Mouse (Mus musculus) heart, embryonic 14.5 days (tissue): ENCODE measurements around the gene Glrx3. TPM values are rescaled to one million over a fixed set of nuclear protein-coding genes. Genes with fewer than 3 reads are reported as not detected.

Source experiments
- ATAC-seq: fragments of 200-750 bp; cut with Nextera tagmentation; 2 replicates; pipeline ENCODE4 v1.8.0; 2017; ENCODE audit warnings: low read depth, moderate TSS enrichment; ENCODE audit not compliant: insufficient number of reproducible peaks, insufficient read depth, low FRiP score
- H3K27ac ChIP-seq, 2 experiments: fragments of 200-500 bp in 1 of 2; fragments of 300-500 bp in 1 of 2; sonication (generic) in 1 of 2; replicated peaks in 1 of 2; 2 replicates each; pipeline ENCODE4 v1.5.1; 2012 to 2014; ENCODE audit warnings: low read depth in 2 of 2, low read length in 2 of 2, control low read depth in 1 of 2, mild to moderate bottlenecking in 1 of 2, mixed read lengths in 1 of 2; ENCODE audit not compliant: control insufficient read depth in 1 of 2, insufficient read depth in 1 of 2
- H3K27me3 ChIP-seq: fragments of 300-500 bp; sonication (generic); 2 replicates; pipeline ENCODE4 v1.6.1; 2014; ENCODE audit warnings: mild to moderate bottlenecking, low read length, control low read depth; ENCODE audit not compliant: control insufficient read depth, insufficient read depth
- H3K36me3 ChIP-seq: fragments of 300-500 bp; sonication (generic); 2 replicates; pipeline ENCODE4 v1.6.1; 2014; ENCODE audit warnings: mild to moderate bottlenecking, control low read depth, low read length, mixed read lengths; ENCODE audit not compliant: control insufficient read depth, insufficient read depth
- H3K4me1 ChIP-seq, 2 experiments: fragments of 200-500 bp in 1 of 2; fragments of 300-500 bp in 1 of 2; sonication (generic) in 1 of 2; 2 replicates each; pipeline ENCODE4 v1.6.1; 2012 to 2014; ENCODE audit warnings: low read length in 2 of 2, control low read depth in 1 of 2, mixed read lengths in 1 of 2; ENCODE audit not compliant: control insufficient read depth in 2 of 2, insufficient read depth in 2 of 2
- H3K4me2 ChIP-seq: fragments of 300-500 bp; sonication (generic); 2 replicates; pipeline ENCODE4 v1.6.1; 2014; ENCODE audit warnings: mild to moderate bottlenecking, low read length
- H3K4me3 ChIP-seq, 2 experiments: fragments of 200-500 bp in 1 of 2; fragments of 300-500 bp in 1 of 2; sonication (generic) in 1 of 2; 2 replicates each; pipeline ENCODE4 v1.5.1; 2012 to 2014; ENCODE audit warnings: low read length in 2 of 2, mild to moderate bottlenecking in 2 of 2, control low read depth in 1 of 2, low read depth in 1 of 2, moderate library complexity in 1 of 2; ENCODE audit not compliant: control insufficient read depth in 1 of 2, insufficient read depth in 1 of 2
- H3K9ac ChIP-seq: fragments of 300-500 bp; sonication (generic); 2 replicates; pipeline ENCODE4 v1.6.1; 2014; ENCODE audit warnings: mild to moderate bottlenecking, low read length
- H3K9me3 ChIP-seq: fragments of 300-500 bp; sonication (generic); 2 replicates; pipeline ENCODE4 v1.6.1; 2016; ENCODE audit warnings: low read length, control low read depth; ENCODE audit not compliant: control insufficient read depth
- WGBS: fragments of 180-500 bp; shearing (Covaris S2); extraction: QIAGEN DNeasy Blood & Tissue Kit; methylation state at CpG from one replicate; pipeline ENCODE4 v1.1.7; 2014; 5-methylcytosine and 5-hydroxymethylcytosine counted together
- polyA plus RNA-seq: library from polyadenylated mRNA; unstranded; fragments of >200 nt; fragmentation: Nextera tagmentation; extraction: Ambion mirVana; gene quantifications from 2 replicates; pipeline ENCODE4 v1.2.1, GENCODE M21; 2014

Glrx3 gene
- polyA plus RNA-seq, result 200 and 203 TPM in 2 replicates

DNA sequence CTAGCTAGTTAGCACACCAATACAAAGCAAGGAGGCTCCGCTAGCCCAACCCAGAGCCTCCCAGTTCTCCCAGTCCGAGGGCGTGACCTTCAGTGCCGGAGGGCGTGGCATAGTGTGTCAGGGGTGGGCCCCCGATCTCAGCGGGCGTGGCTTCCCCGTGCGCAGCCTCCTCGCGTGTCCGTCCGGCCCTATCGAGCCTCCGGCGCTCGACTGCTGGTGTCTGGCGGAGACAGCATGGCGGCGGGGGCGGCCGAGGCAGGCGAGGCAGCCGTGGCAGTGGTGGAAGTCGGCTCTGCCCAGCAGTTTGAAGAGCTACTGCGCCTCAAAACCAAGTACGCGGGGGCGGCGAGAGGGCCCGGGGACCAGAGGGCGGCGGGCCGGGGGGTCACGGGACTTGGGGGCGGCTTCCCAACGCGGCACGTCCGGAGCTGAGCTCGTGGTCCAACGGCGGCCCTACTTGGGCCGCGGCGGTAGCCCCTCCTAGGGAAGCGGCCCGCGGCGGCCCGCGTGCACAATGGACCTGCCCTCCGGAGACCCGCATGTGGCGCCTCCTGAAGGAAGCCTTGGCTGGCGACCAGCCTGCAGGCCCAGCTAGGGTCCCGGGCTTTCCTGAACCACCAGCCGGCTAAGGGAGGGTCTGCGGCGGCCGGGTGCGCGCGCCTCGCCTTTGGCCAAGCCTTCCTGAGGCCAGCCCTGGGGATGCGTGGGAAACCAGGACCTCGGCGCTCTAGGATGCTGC lies at the start of gene Glrx3:
TSS of gene Glrx3 (plus strand) at position 175 of the 739 bp plus-strand sequence.
- Histone ChIP-seq H3K9ac (peak within 1 kb of the TSS; percentile 96), H3K9me3 (no peaks in the 10 kb centered on the region), H3K4me1 (peaks cover 3 to 13% of the 10 kb centered on the region in 2 experiments), H3K36me3 (no peaks in the 10 kb centered on the region), H3K4me3 (peak within 1 kb of the TSS; percentile 92 to 97), H3K4me2 (peak within 1 kb of the TSS; percentile 86), H3K27me3 (no peaks in the 10 kb centered on the region), H3K27ac (peak within 1 kb of the TSS; percentile 55 to 88)
- under 1% methylated on average over 67 of the region's 69 CpGs for WGBS
- peak; percentile 97 for ATAC-seq

DNA sequence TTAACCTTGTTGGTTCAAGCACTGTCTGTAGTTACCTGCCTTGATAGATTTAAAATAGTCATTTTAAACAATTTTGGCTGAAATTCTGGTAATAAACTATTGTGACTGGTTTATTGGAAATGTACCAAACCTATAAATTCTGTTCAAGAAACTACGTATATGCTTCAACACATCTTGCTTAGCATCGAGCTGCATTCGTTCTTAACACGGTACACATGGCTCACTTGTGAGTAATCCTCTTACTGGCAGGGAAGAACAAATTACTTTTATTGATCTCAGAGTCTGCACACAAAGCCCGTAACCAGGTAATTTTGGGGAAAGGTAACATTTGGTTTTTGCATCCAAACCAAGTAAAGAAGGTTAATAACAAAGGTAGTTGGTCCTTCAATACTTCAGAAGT lies 49.6 kb upstream of the Glrx3 start:
- no peak for ATAC-seq

DNA sequence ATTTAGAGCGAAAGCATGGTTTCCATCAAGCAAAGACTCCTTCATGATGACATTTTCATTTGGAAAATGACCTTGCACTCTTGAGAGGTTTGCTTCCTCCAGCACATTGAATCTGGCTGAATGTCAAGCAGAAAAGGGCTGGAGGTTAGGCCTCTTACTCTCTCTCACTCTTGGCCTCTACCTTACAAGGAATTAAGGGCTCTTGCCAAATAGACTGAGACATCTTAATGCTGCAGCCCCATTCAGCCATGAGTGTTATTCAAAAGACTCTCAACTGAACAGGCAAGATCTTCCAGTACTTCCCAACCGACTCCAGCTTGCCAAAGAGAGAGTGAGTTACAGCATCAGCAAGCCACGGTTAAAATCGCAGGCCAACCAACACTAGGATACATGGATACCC lies 42.0 kb upstream of the Glrx3 start:
- no peak overlapping the region for H3K9ac ChIP-seq
- no peaks in the 10 kb centered on the region for H3K9me3 ChIP-seq
- ATAC-seq, result no peak
- H3K4me1 ChIP-seq, result peaks cover 3 to 13% of the 10 kb centered on the region in 2 experiments
- no peak overlapping the region for H3K4me2 ChIP-seq
- 74% methylated on average over 4 of the region's 4 CpGs for WGBS
- H3K27ac ChIP-seq, result peak overlapping the region; percentile 49 to 51; a peak in 2 of 4 replicates
- no peaks in the 10 kb centered on the region for H3K36me3 ChIP-seq
- no peaks in the 10 kb centered on the region for H3K27me3 ChIP-seq
- no peak overlapping the region for H3K4me3 ChIP-seq

More for the DNA sequence above, 49.6 kb upstream of the Glrx3 start:
- no peaks in the 10 kb centered on the region for H3K36me3 ChIP-seq
- no peaks in the 10 kb centered on the region for H3K27me3 ChIP-seq
- H3K4me2 ChIP-seq, result no peak overlapping the region
- H3K9me3 ChIP-seq, result no peaks in the 10 kb centered on the region
- no peak overlapping the region for H3K27ac ChIP-seq
- WGBS, result 97% methylated on average over 5 of the region's 5 CpGs
- H3K9ac ChIP-seq, result no peak overlapping the region
- H3K4me1 ChIP-seq, result no peaks in the 10 kb centered on the region
- no peak overlapping the region for H3K4me3 ChIP-seq

- peaks cover 3 to 13% of the 10 kb centered on the region in 2 experiments for H3K4me1 ChIP-seq
- no peak overlapping the region for H3K4me2 ChIP-seq
- H3K36me3 ChIP-seq, result no peaks in the 10 kb centered on the region
- H3K4me3 ChIP-seq, result no peak overlapping the region
- WGBS, result 80% methylated on average over 8 of the region's 8 CpGs
- H3K27me3 ChIP-seq, result no peaks in the 10 kb centered on the region
- 0 out of 2 replicates have a peak, but pooled peaks cover 3% of the 10 kb centered on the region for H3K9me3 ChIP-seq
- H3K9ac ChIP-seq, result no peak overlapping the region
- no peak overlapping the region for H3K27ac ChIP-seq
- ATAC-seq, result no peak
Measured at GRCm38 (mm10) chr7:137397361-137397910, 40.0 kb upstream of the Glrx3 start.

DNA sequence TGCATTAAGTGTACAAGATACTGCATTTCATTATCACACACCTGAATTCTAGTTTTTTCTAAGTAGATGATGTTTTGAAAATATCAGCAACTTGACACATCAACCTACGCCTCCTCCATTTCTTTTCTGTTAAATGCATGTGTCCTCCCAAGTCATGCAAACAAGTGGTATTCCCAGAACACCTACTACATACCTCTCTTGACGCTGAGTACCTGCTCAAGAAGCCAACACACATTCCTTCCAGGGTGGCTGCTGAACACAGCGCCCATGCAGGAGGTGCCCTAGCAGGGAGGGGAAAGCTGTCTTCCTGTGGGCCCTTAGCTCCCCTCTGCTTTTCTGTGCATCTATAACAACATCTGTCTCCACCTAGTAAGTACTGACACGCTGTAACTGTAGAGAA lies 38.4 kb upstream of the Glrx3 start:
- Histone ChIP-seq H3K9ac (no peak overlapping the region), H3K9me3 (0 out of 2 replicates have a peak, but pooled peaks cover 3% of the 10 kb centered on the region), H3K4me2 (no peak overlapping the region), H3K27me3 (no peaks in the 10 kb centered on the region), H3K4me3 (no peak overlapping the region), H3K4me1 (peaks cover 3 to 13% of the 10 kb centered on the region in 2 experiments), H3K36me3 (no peaks in the 10 kb centered on the region), H3K27ac (no peak overlapping the region)
- 92% methylated on average over 4 of the region's 4 CpGs for WGBS
- ATAC-seq, result no peak

GRCm38 (mm10) chr7:137404146-137404545 lies 33.3 kb upstream of the Glrx3 start:
- H3K4me1 ChIP-seq, result no peaks in the 10 kb centered on the region
- H3K36me3 ChIP-seq, result no peaks in the 10 kb centered on the region
- no peaks in the 10 kb centered on the region for H3K27me3 ChIP-seq
- no peak overlapping the region for H3K4me2 ChIP-seq
- 92% methylated on average over 2 of the region's 2 CpGs for WGBS
- 0 out of 2 replicates have a peak, but pooled peaks cover 3% of the 10 kb centered on the region for H3K9me3 ChIP-seq
- no peak for ATAC-seq
- H3K27ac ChIP-seq, result no peak overlapping the region
- H3K4me3 ChIP-seq, result no peak overlapping the region
- no peak overlapping the region for H3K9ac ChIP-seq

- H3K36me3 ChIP-seq, result no peaks in the 10 kb centered on the region
- no peak for ATAC-seq
- WGBS, result 100% methylated on average over 1 of the region's 1 CpGs
- H3K9ac ChIP-seq, result no peak overlapping the region
- H3K9me3 ChIP-seq, result no peaks in the 10 kb centered on the region
- no peak overlapping the region for H3K27ac ChIP-seq
- H3K4me1 ChIP-seq, result peaks cover 4 to 5% of the 10 kb centered on the region in 2 experiments
- H3K4me2 ChIP-seq, result no peak overlapping the region
- H3K27me3 ChIP-seq, result no peaks in the 10 kb centered on the region
- no peak overlapping the region for H3K4me3 ChIP-seq
Measured at GRCm38 (mm10) chr7:137407428-137408058, 29.9 kb upstream of the Glrx3 start.
